Mouse (Mus musculus): ENCODE measurements at regions not wholly inside any gene's neighbourhood (a gene's known extent, or its start where the extent isn't known, plus 50 kb on each side); places are given as distances from the start of the nearest gene placed in this dataset.

- peak; percentile 27 to 37 for DNase-seq (ENCODE audit: low spot score in 2 of 2)
- intact Hi-C loops (cut with DNase I) = no loop called here
Measured at GRCm38 (mm10) chr13:56350705-56351400, 54.5 kb upstream of the Cxcl14 start.

DNA sequence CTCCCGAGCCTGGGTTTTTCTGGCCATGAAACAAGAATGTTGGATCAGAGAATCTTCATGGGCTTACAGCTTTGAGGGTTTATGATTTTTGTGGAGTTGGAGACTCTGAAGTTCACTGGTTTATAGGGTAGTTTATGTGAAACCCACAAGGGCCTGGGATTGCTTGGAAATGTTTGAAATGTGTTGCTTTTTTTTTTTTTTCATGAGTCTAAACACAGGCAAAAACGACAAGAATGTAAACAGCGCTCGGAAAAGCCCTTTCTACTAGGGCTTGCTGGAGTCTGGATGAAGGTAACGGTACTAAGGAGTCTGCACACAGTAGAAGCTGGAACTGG lies 55.0 kb upstream of the Cxcl14 start:
- DNase-seq (ENCODE audit: low spot score in 2 of 2) = no peak
- intact Hi-C loops (cut with DNase I) = no loop called here

- intact Hi-C loops (cut with DNase I) = no loop called here
- DNase-seq (ENCODE audit: low spot score in 2 of 2) = peak in 1 of 2 experiments; percentile 28
Measured at GRCm38 (mm10) chr13:56352436-56352835, 56.1 kb upstream of the Cxcl14 start.

DNA sequence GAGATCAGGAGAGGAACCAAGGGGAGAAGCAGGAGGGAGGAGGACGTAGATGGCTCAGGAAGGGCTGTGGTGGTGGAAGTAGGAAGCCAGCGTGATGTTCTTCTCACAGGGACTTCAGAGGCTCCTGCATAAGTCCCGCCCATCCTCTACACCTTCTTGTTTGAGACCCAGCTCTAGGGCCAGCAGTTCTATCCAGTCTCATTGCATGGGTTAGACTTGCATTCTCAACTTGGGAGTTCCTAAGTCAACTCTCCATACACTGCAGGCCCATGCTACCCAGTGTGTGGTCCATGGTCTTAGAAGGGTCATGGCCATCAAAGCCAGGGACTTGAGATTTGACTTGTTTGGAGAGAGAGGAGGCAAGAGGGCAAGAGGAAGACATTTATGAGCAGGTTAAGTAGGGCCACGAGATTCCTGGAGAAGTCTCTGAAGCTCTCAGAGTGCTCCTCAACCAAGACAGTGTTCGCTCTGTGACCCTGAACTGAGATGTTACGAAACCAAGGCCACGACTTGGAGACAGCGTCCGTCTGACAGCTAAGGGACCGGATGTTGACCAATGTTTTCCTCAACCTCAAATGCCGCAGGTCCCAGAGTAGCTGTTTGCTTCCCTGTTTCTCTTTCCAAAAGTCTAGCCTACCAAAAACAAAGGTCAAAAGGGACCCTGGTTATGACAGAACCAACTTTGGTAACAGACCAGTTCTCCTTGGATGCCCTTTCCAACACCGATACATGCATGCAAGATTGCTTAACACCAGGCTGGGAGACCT lies 56.7 kb upstream of the Cxcl14 start:
- intact Hi-C loops (cut with DNase I) = no loop called here
- DNase-seq (ENCODE audit: low spot score in 2 of 2) = no peak

- DNase-seq (ENCODE audit: low spot score in 2 of 2) = no peak
- intact Hi-C loops (cut with DNase I) = no loop called here
Measured at GRCm38 (mm10) chr13:56353921-56354320, 57.6 kb upstream of the Cxcl14 start.

DNA sequence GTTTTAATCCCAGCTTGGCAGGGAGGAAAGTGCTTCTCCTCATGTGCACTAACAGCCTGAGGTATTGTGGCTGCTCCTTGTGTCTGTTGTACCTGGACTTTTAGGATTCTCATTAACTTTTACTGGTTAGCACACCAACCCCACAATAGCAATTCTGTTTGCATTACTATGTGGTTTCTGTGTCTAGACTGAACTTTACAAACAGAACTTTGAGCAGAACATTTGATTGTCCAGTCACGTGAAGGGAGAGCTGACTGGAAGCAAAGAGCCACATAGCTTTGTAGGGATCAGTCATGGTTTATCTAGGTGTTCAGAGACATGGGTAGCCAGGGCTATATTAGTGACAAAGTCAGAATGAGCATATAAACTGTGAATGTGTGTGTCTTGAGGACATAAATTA lies 58.3 kb upstream of the Cxcl14 start:
- intact Hi-C loops (cut with DNase I) = no loop called here
- no peak for DNase-seq (ENCODE audit: low spot score in 2 of 2)

DNA sequence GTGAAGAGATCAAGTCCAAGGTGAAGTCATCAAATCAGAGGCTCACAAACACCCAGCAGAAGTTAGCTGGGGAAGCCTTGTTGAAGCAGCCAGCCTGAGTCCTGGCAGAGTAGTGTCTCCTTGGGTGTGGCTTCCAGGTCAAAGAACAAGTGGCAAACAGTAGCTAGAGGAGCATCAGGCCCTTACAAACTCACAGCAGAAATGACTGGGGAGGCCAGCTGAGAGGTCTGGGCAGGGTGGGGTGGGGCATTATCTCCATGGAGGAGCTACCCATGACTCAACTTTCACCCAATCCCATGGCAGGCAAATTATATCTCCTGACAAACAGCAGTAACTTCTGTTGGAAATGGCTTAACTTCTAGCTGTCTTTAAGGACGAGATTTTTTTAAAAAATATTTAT lies 60.6 kb upstream of the Cxcl14 start:
- no peak for DNase-seq (ENCODE audit: low spot score in 2 of 2)
- intact Hi-C loops (cut with DNase I) = no loop called here

GRCm38 (mm10) chr13:56357955-56358354 lies 61.6 kb upstream of the Cxcl14 start:
- DNase-seq (ENCODE audit: low spot score in 2 of 2) = no peak
- intact Hi-C loops (cut with DNase I) = no loop called here

GRCm38 (mm10) chr13:56358827-56359226 lies 62.5 kb upstream of the Cxcl14 start:
- no peak for DNase-seq (ENCODE audit: low spot score in 2 of 2)
- intact Hi-C loops (cut with DNase I) = no loop called here

DNA sequence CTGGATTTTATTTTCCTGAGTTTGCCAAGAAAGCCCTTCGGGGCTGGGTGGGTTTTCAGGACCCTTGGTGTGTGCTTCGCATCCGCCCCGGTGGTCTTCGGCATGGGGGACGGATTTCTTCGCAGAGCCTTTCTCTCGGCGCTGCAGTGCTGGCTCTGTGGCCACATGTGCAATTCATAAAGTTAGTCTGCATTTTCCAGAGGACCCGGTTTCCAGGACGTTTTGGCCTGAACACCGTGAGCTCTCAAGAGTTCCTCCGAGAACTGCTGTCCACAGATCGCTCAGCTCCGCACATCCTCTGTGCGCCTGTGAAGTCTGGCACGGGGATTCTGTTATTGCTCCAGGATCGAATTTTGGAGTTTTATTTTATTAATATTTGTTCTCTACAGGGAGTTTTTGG lies 63.2 kb upstream of the Cxcl14 start:
- intact Hi-C loops (cut with DNase I) = no loop called here
- DNase-seq (ENCODE audit: low spot score in 2 of 2) = no peak

GRCm38 (mm10) chr13:56360803-56361202 lies 64.5 kb upstream of the Cxcl14 start:
- intact Hi-C loops (cut with DNase I) = no loop called here
- DNase-seq (ENCODE audit: low spot score in 2 of 2) = no peak

DNA sequence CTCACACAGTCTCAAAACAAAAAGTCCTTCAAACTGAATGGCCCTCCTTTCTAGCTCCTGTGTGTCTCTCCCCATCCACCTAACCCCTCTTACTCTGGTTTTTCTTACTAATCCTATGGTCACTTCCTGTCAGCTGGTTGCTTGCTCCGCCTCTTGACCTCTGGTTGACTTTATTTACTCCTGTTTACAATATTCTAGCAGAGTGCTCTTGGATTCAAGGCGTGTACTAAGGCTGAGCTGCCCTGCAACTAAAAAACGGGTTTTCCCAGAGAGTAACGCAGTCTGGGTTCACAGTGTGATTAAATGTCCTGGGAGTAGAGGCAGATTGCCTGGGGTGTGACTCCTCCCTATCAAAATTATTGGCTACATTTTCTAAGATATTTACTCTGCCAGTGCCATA lies 64.2 kb upstream of the Gm3045 start:
- intact Hi-C loops (cut with DNase I) = no loop called here
- no peak for DNase-seq (ENCODE audit: low spot score in 2 of 2)

DNA sequence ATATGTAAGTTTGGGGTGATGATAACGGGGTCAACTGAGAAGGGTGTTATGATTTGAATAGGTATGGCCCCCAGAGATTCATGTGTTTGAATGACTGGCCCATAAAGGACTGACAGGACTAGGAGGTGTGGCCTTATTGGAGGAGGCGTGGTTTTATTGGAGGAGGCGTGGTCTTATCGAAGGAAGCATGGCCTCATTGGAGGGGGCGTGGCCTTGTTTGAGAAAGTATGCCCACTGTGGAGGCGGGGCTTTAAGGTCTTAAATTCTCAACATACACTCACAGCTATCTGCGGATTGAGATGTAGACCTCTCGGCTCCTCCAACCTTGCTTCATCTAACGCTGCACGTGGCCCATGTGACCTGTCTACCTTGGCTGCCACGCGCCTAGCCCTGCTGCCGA lies 63.7 kb upstream of the Gm3045 start:
- no peak for DNase-seq (ENCODE audit: low spot score in 2 of 2)
- intact Hi-C loops (cut with DNase I) = no loop called here

DNA sequence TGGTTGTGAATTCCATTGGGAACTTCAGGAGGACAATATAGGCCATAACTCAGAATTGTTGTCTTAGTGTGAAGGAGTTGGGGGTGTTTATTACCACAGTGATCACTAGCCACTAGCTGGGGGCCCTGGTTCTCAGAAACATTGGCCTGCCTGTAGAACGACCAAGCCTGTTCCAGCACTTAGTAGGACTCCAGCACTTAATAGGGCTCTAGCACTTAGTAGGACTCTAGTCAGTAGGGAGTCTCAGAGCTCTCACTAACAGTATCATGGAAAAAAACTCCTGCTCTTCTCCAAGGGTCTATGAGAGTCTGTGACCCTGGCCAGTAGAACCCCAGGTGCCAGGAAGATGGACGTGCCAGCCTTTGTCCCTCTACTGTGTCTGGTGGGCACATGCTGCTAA lies 56.8 kb upstream of the Gm3045 start:
- intact Hi-C loops (cut with DNase I) = no loop called here

DNA sequence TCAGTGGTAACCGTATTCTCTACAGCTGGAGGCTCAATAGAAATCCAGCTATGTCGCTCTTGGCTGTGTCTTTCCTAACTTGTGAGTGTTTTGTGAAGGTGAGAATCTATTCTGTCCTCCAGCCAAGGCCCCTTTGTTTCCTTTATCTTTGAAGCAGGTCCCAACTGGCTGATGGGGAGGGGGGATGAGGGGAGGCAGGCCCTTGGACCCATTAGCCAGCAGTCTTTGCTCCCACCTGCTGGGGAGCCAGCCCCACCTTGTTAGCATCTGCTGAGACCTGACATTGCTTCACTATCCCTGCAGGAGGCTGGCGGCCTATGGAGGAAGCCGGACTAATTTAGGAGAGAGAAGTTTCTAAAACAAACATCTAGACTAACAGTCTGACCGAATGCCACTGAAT lies 55.0 kb upstream of the Gm3045 start:
- no peak for DNase-seq (ENCODE audit: low spot score in 2 of 2)
- intact Hi-C loops (cut with DNase I) = no loop called here

More for the DNA sequence above, 56.8 kb upstream of the Gm3045 start:
- no peak for DNase-seq (ENCODE audit: low spot score in 2 of 2)

- no peak for DNase-seq (ENCODE audit: low spot score in 2 of 2)
- intact Hi-C loops (cut with DNase I) = no loop called here
Measured at GRCm38 (mm10) chr13:56372003-56372725, 54.2 kb upstream of the Gm3045 start.

- intact Hi-C loops (cut with DNase I) = no loop called here
- no peak for DNase-seq (ENCODE audit: low spot score in 2 of 2)
Measured at GRCm38 (mm10) chr13:56372727-56373126, 53.7 kb upstream of the Gm3045 start.
